Mouse (Mus musculus) heart, adult 9 months (tissue): ENCODE measurements around the gene Eomes.

Experiments
- DNase-seq, 2 experiments: peaks; one replicate each; pipeline ENCODE4 v3.0.0; 2022; ENCODE audit warnings: low spot score in 2 of 2

The Eomes gene

GRCm38 (mm10) chr9:118477961-118478360, at the start of gene Eomes:
Eomes (plus strand) TSS chr9:118478212.
- no peak for DNase-seq

- DNase-seq, result peak in 1 of 2 experiments; percentile 8
Observed at GRCm38 (mm10) chr9:118444809-118445208, 33.2 kb upstream of the Eomes start.

GRCm38 (mm10) chr9:118449336-118449735, 28.7 kb upstream of the Eomes start:
- DNase-seq, result no peak

DNA sequence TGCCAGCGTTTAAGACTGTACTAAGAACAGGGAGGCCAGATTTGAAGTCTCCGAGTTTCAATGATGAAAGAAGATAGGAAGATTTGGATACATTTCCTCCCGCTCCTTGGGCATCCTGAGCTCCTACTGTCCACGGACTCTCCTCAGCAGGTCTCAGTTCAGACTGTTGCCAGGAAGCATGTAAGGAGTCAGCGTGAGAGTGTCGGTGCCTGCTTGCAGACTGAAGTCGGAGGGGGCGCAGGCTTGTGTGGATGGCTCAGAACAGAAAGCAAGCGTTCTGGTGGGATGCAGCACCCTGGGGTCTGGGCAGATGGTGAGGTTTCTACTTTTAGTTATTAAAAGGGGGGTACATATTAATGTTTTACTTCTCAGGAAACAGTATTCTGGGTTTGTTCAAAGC, 24.6 kb upstream of the Eomes start:
- DNase-seq, result no peak

DNA sequence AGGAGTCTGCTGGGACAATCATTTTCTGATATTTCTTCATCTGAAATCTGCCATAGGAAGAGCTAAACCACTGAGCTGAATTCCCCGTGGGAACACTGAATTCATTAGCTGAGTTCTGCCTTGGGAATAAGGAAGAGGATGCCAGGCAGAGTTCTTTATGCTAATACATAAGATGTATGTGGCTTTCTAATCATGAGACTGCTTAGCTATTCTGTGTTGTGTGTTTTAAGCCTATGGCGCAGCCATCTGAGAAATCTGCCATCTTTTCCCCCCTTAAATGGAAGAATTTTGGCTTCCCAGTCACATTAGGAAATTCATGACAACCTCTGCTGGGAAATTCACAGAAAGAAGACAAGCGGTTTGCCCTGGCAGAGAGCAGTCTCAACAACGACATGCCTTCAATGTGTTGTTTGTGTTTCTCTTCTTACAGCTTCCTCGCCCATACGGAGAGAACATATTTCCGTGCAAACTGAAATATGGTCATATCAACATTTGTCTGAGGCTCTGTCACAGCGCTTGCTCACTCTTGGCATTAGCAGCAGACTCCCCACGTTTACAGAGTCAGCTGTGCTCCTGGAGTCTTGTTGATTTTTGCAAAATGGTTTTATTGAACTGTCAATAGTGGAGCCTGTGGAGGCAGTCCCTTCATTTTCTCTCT, 22.7 kb upstream of the Eomes start:
- DNase-seq, result no peak

DNA sequence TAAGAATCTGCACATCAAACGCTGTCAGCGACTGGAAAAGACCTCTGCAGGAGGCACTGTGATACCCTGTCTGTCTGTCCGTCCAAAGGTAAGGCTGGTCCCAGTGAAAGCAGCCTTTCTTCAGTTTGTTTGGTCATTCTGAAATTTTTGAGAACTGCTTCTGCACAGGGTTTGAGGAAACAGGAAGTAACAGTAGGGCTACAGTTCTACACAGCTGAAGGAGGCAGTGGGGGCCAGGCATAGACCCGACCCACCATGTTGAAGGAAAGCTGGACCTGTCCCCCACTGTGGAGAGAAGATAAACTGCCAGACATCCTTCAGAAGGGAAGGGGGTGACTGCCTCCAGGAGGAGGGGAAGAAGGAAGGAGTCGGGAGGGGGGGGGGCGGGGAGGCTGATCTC, 21.6 kb upstream of the Eomes start:
- DNase-seq, result no peak

GRCm38 (mm10) chr9:118458039-118458438, 20.0 kb upstream of the Eomes start:
- DNase-seq, result no peak

GRCm38 (mm10) chr9:118464031-118464430, 14.0 kb upstream of the Eomes start:
- no peak for DNase-seq

DNA sequence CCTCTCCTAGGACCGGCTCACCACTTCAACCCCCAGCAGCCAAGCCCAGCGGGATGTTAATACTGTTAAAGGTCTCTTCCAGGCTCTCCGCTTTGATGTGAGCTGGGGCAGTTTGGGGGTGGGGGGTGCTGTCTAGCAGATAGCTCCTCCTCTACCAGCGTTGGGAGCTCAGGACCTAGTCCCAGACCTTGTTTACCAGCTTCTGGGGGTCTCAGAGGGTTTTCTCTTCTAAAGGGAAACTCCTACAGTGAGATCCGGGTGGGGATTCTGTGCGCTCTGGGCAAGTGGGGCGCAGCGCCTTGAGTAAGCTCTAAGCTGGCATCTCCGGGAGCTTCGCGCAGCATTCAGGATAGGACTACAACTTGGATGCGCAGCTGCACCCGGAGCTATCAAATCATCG, 9.7 kb upstream of the Eomes start:
- DNase-seq, result no peak

- no peak for DNase-seq
Observed at GRCm38 (mm10) chr9:118469272-118469671, 8.7 kb upstream of the Eomes start.

DNA sequence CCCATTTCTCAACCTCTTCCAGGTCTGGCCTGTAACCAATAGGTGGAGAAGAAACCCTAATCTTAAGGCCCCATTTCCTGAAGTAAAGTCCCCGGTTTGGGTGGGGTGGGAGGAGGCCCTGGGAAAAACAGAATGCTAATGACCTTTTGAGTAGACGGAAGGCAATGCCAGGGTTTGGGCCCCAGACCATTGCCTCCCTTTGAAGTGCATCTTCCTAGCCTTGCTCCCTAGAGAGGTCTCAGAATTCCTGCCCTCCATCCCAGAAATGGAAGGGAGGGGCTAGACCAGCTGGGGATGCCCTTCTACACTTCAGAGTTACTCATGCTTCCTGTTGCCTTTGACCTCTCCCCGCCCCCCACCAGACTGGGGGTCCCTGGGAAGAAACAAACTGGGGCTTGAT, 6.7 kb upstream of the Eomes start:
- DNase-seq, result no peak

DNA sequence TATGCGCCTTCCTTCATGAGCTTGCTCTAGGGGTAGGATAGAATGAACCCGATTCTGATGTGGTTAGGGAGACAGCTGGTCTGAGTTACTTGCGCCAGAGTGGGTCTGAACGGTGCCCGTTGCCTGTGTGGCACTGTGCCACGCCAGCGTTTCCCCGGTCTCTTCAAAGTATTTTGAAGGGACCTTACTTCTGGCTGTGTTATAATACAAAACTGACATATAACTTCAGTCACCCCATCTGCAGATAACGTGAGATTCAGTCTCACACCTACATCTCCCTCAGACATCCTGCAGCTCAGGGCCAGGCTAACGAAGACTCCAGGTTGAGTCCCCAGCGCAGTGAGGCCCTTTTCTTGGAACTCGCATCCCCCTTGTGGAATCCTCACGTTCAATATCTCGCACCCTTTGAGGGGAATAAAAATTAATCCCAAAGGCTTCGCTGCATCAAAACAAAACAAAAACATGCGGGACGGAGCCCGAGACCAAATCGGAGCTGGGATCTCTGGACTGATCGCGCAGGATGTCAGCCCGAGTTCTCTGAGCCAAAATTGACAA, 1.7 kb upstream of the Eomes start:
- no peak for DNase-seq

GRCm38 (mm10) chr9:118476766-118477271, 1.2 kb upstream of the Eomes start:
- DNase-seq, result no peak

GRCm38 (mm10) chr9:118477281-118477931, 606 bp upstream of the Eomes start:
- DNase-seq, result no peak

DNA sequence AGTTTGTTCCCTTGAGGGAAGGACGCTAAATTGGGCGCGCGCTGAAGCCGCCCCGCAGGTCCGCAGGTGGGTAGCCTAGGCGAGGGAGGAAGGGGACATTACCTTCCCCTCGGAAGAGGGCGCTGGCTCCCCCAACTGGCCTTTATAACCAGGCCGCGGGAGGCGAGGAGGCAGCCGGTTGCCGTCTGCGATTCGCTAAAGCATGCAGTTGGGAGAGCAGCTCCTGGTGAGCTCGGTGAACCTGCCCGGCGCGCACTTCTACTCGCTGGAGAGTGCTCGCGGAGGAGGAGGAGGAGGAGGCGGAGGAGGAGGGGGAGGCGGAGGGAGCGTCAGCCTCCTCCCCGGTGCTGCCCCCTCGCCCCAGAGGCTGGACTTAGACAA, 436 bp downstream of the Eomes start:
- no peak for DNase-seq

- no peak for DNase-seq
Observed at GRCm38 (mm10) chr9:118478839-118479507, 961 bp downstream of the Eomes start.

GRCm38 (mm10) chr9:118479508-118480291, 1.7 kb downstream of the Eomes start:
- no peak for DNase-seq

DNA sequence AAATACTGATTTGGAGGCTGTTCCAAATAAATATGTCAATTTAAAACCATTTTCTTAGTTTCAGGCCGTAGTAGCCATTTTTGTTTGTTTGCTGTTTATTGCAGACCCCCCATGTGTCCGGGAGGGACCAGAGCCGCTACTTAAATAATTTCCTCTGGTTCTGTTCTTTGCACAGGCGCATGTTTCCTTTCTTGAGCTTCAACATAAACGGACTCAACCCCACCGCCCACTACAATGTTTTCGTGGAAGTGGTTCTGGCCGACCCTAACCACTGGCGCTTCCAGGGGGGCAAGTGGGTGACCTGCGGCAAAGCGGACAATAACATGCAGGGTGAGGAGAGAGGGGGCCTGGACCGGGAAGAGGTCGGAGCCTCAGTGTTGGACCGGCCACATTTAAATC, 2.3 kb downstream of the Eomes start:
- no peak for DNase-seq

- DNase-seq, result no peak
Observed at GRCm38 (mm10) chr9:118482210-118482609, 4.2 kb downstream of the Eomes start.

DNA sequence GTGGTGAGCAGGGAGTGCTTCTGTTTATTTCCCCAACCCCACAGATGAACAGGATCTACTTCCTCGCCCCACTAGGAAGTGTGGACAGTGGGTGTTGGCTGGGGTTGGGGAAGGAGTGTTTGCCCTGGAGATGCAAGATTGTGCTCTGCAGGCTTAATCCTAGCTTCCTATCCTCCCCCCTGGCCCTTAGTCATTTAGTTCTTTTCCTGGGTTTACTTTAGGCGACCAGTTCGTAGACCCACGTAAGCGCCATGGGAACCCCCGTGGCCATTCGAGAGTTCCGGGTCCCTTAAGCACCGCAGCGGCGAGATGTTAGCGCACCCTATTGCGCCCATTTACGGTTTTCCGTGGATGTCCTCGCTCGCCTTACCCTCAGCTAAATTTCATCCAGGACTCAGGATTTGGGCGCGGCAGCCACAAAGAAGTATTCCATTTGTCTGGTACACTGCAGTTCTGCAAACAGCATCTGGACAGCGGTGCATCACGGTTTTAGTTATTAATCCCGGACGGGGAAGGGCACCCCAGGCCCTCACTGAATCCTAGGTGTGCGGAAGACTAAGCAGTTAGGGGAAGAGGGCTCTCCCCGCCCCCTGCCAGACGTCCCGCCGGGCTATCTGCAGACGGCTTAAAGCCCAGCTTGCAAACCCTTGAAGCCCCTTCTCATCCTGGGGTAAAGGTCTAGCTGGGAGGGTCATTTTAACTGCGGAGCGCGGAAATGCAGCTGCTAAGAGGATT, 8.5 kb downstream of the Eomes start:
- DNase-seq, result no peak

GRCm38 (mm10) chr9:118487096-118487395, 9.0 kb downstream of the Eomes start:
- DNase-seq, result no peak
